Mouse (Mus musculus): Measurements from ENCODE around the gene Prune2. TPM values are rescaled to one million over a fixed set of nuclear protein-coding genes. Genes with fewer than 3 reads are reported as not detected.

Prune2 gene
- total and polyA plus RNA-seq, 3 experiments, result not detected

DNA sequence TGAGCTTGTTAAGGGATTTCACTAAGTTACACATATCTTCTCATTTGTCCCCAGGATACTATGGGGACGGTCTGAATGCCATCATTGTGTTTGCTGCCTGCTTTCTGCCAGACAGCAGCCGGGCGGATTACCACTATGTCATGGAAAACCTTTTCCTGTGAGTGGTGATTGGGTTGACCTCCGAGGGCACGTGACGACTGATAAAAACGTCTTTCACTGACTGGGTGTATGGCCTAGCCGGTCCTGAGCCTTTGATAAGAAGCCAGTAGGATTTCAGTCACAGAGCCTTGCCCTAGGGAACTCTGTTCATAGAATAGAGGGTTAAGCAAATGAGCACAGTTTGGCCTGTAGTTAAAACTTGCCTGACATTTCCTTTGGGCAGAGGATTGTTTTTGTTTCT is 243.1 kb downstream of the Prune2 start:
- Histone ChIP-seq H3K9me3 (replicated peaks; ENCODE audit: insufficient read depth, low read length) (no peaks in the 10 kb centered on the region), H3K36me3 (ENCODE audit: control insufficient read depth in 1 of 2, insufficient read depth in 2 of 2, low read length in 2 of 2) (no peaks in the 10 kb centered on the region), H3K4me3 (ENCODE audit: control insufficient read depth in 1 of 2, insufficient read depth in 1 of 2, low read depth in 2 of 2, low read length in 2 of 2) (no peak overlapping the region), H3K79me2 (ENCODE audit: control insufficient read depth, insufficient read depth, low read length, poor library complexity) (no peaks in the 10 kb centered on the region), H3K9ac (ENCODE audit: control insufficient read depth, low read depth, low read length, poor library complexity, severe bottlenecking) (no peak overlapping the region), H3K4me1 (ENCODE audit: control insufficient read depth in 1 of 2, insufficient read depth in 2 of 2, low read length in 2 of 2) (no peaks in the 10 kb centered on the region), H3K27ac (ENCODE audit: control insufficient read depth, low read depth, low read length) (no peak overlapping the region), H3K27me3 (ENCODE audit: control insufficient read depth in 1 of 2, insufficient read depth in 2 of 2, low read length in 2 of 2) (no peaks in the 10 kb centered on the region)
- DNase-seq (ENCODE audit: low read depth, low spot score), result no peak
- no peak for TF ChIP-seq ETS1 (IDR thresholded peaks at IDR 0.05; ENCODE audit: low read depth, low read length)
- TF ChIP-seq POLR2AphosphoS5 (IDR thresholded peaks at IDR 0.05; ENCODE audit: borderline replicate concordance, low read depth, low read length), result no peak
- no peak for TF ChIP-seq USF2 (IDR thresholded peaks at IDR 0.05; ENCODE audit: borderline replicate concordance in 1 of 2, insufficient read depth in 1 of 2, low read depth in 1 of 2, low read length in 2 of 2)
- no peak for TF ChIP-seq NRF1 (IDR thresholded peaks at IDR 0.05; ENCODE audit: insufficient read depth, low read depth, low read length, poor library complexity, severe bottlenecking)
- TF ChIP-seq MXI1 (IDR thresholded peaks at IDR 0.05; ENCODE audit: low read depth, low read length), result no peak
- TF ChIP-seq RAD21 (IDR thresholded peaks at IDR 0.05; ENCODE audit: low read depth, low read length), result no peak
- no peak for TF ChIP-seq ZMIZ1 (IDR thresholded peaks at IDR 0.05; ENCODE audit: low read depth, low read length)
- TF ChIP-seq RCOR1 (IDR thresholded peaks at IDR 0.05; ENCODE audit: low read depth, low read length), result no peak
- no peak for TF ChIP-seq TCF12 (IDR thresholded peaks at IDR 0.05; ENCODE audit: low read depth, low read length)
- TF ChIP-seq POLR2A (IDR thresholded peaks at IDR 0.05; ENCODE audit: control insufficient read depth in 1 of 2, insufficient read depth in 1 of 2, low read depth in 1 of 2, low read length in 2 of 2, poor library complexity in 1 of 2), result no peak
- no peak for TF ChIP-seq MYC (IDR thresholded peaks at IDR 0.05; ENCODE audit: low read depth, low read length)
- no peak for TF ChIP-seq MAZ (IDR thresholded peaks at IDR 0.05; ENCODE audit: low read depth, low read length)
- no peak for TF ChIP-seq CTCF (IDR thresholded peaks at IDR 0.05 in 2 of 3, conservative IDR thresholded peaks at IDR 0.05 in 1 of 3; ENCODE audit: control insufficient read depth in 1 of 3, insufficient read depth in 1 of 3, low read depth in 2 of 3, low read length in 3 of 3, poor library complexity in 1 of 3, severe bottlenecking in 1 of 3)
- no peak for TF ChIP-seq BHLHE40 (IDR thresholded peaks at IDR 0.05; ENCODE audit: borderline replicate concordance, low read depth, low read length)
- no peak for TF ChIP-seq NELFE (IDR thresholded peaks at IDR 0.05; ENCODE audit: low read depth, low read length)
- no peak for TF ChIP-seq CHD2 (IDR thresholded peaks at IDR 0.05; ENCODE audit: low read length)
- TF ChIP-seq EP300 (IDR thresholded peaks at IDR 0.05; ENCODE audit: low read depth in 1 of 2, low read length in 2 of 2), result no peak
- TF ChIP-seq MYB (IDR thresholded peaks at IDR 0.05; ENCODE audit: low read depth, low read length), result no peak
- TF ChIP-seq SMC3 (IDR thresholded peaks at IDR 0.05; ENCODE audit: low read depth, low read length), result no peak
- no peak for TF ChIP-seq JUND (IDR thresholded peaks at IDR 0.05; ENCODE audit: low read depth, low read length)

GRCm38 (mm10) chr19:17207141-17207540 is 251.2 kb downstream of the Prune2 start:
- Histone ChIP-seq H3K79me2 (ENCODE audit: control insufficient read depth, insufficient read depth, low read length, poor library complexity) (no peaks in the 10 kb centered on the region), H3K9ac (ENCODE audit: control insufficient read depth, low read depth, low read length, poor library complexity, severe bottlenecking) (no peak overlapping the region), H3K27me3 (ENCODE audit: control insufficient read depth in 1 of 2, insufficient read depth in 2 of 2, low read length in 2 of 2) (no peaks in the 10 kb centered on the region), H3K4me3 (ENCODE audit: control insufficient read depth in 1 of 2, insufficient read depth in 1 of 2, low read depth in 2 of 2, low read length in 2 of 2) (no peak overlapping the region), H3K9me3 (replicated peaks; ENCODE audit: insufficient read depth, low read length) (no peaks in the 10 kb centered on the region), H3K36me3 (ENCODE audit: control insufficient read depth in 1 of 2, insufficient read depth in 2 of 2, low read length in 2 of 2) (no peaks in the 10 kb centered on the region), H3K4me1 (ENCODE audit: control insufficient read depth in 1 of 2, insufficient read depth in 2 of 2, low read length in 2 of 2) (no peaks in the 10 kb centered on the region), H3K27ac (ENCODE audit: control insufficient read depth, low read depth, low read length) (no peak overlapping the region)
- DNase-seq (ENCODE audit: low read depth, low spot score), result no peak
- TF ChIP-seq ETS1 (IDR thresholded peaks at IDR 0.05; ENCODE audit: low read depth, low read length), result no peak
- TF ChIP-seq CHD1 (IDR thresholded peaks at IDR 0.05; ENCODE audit: low read depth, low read length), result no peak
- TF ChIP-seq TAL1 (IDR thresholded peaks at IDR 0.05; ENCODE audit: low read length), result no peak
- TF ChIP-seq ELF1 (IDR thresholded peaks at IDR 0.05; ENCODE audit: low read depth, low read length), result no peak
- TF ChIP-seq MEF2A (IDR thresholded peaks at IDR 0.05; ENCODE audit: extremely low read depth, insufficient replicate concordance, low read depth, low read length, poor library complexity, severe bottlenecking), result no peak
- no peak for TF ChIP-seq GATA1 (IDR thresholded peaks at IDR 0.05; ENCODE audit: low read depth, low read length)
- TF ChIP-seq JUND (IDR thresholded peaks at IDR 0.05; ENCODE audit: low read depth, low read length), result no peak
- TF ChIP-seq CHD2 (IDR thresholded peaks at IDR 0.05; ENCODE audit: low read length), result no peak
- TF ChIP-seq ZNF384 (IDR thresholded peaks at IDR 0.05; ENCODE audit: low read depth, low read length), result no peak
- TF ChIP-seq USF1 (IDR thresholded peaks at IDR 0.05; ENCODE audit: low read depth, low read length), result no peak
- TF ChIP-seq SIN3A (IDR thresholded peaks at IDR 0.05; ENCODE audit: low read length), result no peak
- TF ChIP-seq EP300 (IDR thresholded peaks at IDR 0.05; ENCODE audit: low read depth in 1 of 2, low read length in 2 of 2), result no peak

Data from MEL (cell line).